ENCODE assay signal across 15 mouse cellular contexts in the genomic region with DNA sequence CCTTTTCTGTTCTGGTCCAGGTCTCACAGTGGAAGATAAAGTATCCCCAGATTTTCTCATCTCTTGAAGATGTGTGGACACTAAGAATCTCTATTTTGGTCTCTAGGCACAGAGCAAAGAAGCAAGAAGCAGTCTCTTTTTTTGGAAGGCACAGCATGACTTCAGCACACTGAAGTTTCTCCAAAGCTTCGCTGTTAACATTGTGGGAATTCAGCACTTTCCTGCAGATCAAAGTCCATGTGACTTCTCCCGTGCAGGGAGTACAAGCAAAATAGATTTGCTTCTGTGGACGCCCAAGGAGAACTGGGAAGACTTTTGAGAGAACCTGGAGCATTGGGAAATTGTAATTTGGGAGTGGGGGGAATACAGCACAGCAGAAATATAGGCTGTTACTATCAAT.
"Had no signal": no experiment of that assay in that cellular context is flagged by ENCODE, and none has a peak within 500 bp of the region (broad histone marks: within the 10 kb centered on the region; RNA-seq: fewer than 3 reads in every experiment).

No protein-coding gene starts in this region.

- H3K4me2 ChIP-seq: limb, embryonic 13.5 days; liver, embryonic 12.5 days; lung, embryonic 14.5 days; midbrain, embryonic 11.5 days; neural tube, embryonic 13.5 days had no signal

- H3K9me3 ChIP-seq: limb, embryonic 13.5 days; liver, embryonic 12.5 days; megakaryocyte, embryonic 14.5 days; neural tube, embryonic 13.5 days had no signal

- H3K27ac ChIP-seq: hindbrain, postnatal 0 days; kidney, postnatal 0 days; limb, embryonic 13.5 days; liver, embryonic 12.5 days; macrophage; neural tube, embryonic 13.5 days had no signal

- ATAC-seq: hindbrain, postnatal 0 days; liver, embryonic 12.5 days; midbrain, embryonic 16.5 days had no signal

- H3K4me3 ChIP-seq: limb, embryonic 13.5 days; liver, embryonic 12.5 days; megakaryocyte, embryonic 14.5 days; neural tube, embryonic 13.5 days had no signal

- H3K9ac ChIP-seq: limb, embryonic 13.5 days; liver, embryonic 12.5 days; lung, embryonic 14.5 days; neural tube, embryonic 13.5 days had no signal

- H3K4me1 ChIP-seq: limb, embryonic 13.5 days; liver, embryonic 12.5 days; megakaryocyte, embryonic 14.5 days; neural tube, embryonic 13.5 days had no signal

- H3K36me3 ChIP-seq: limb, embryonic 13.5 days; liver, embryonic 12.5 days; neural tube, embryonic 13.5 days had no signal

- DNase-seq: left cerebral cortex, postnatal 4 days; lung, embryonic 14.5 days; lung, postnatal 10 days; retina, postnatal 1 day; right cerebral cortex, postnatal 25 days; thymus, postnatal 14 days had no signal

- H3K27me3 ChIP-seq: limb, embryonic 13.5 days; liver, embryonic 12.5 days; megakaryocyte, embryonic 14.5 days; neural tube, embryonic 13.5 days had no signal
